Mouse (Mus musculus): ENCODE data around the gene Garem2. TPM values are rescaled to one million over a fixed set of nuclear protein-coding genes. Genes with fewer than 3 reads are reported as not detected.

Garem2 gene
- total and polyA plus RNA-seq, 3 experiments, result 0.21 TPM; not detected in 2

- no peak overlapping the region for H3K27ac ChIP-seq (ENCODE audit: insufficient read depth, low read depth)
- in situ Hi-C loops (cut with MboI; ENCODE audit: low pct_ligation_motif_present, low pct_unique_long_range_greater_than_20kb, low sequenced_read_pairs), result no loop called here
- dilution Hi-C loops (cut with MboI; ENCODE audit: extremely low pct_ligation_motif_present, extremely low pct_unique_long_range_greater_than_20kb, low sequenced_read_pairs), result no loop called here
- no peaks in the 10 kb centered on the region for H3K9me3 ChIP-seq (replicated peaks; ENCODE audit: low read length)
- peaks cover 64 to 94% of the 10 kb centered on the region in 2 experiments for H3K36me3 ChIP-seq (replicated peaks in 1 of 2; ENCODE audit: control insufficient read depth in 1 of 2, insufficient read depth in 1 of 2, low read length in 1 of 2)
- no peak overlapping the region for H3K4me3 ChIP-seq (replicated peaks in 1 of 3; ENCODE audit: low read depth in 2 of 3, low read length in 2 of 3, poor library complexity in 1 of 3)
- no peaks in the 10 kb centered on the region for H3K27me3 ChIP-seq (replicated peaks)
- no peak for DNase-seq (ENCODE audit: extremely low read depth)
- TF ChIP-seq JUN (IDR thresholded peaks at IDR 0.05; ENCODE audit: insufficient read depth, low read depth, low read length) (no peak), MAFK (IDR thresholded peaks at IDR 0.05; ENCODE audit: insufficient replicate concordance, low read length) (no peak), HCFC1 (IDR thresholded peaks at IDR 0.05; ENCODE audit: low read depth, low read length) (no peak), CTCF (conservative IDR thresholded peaks at IDR 0.05 in 1 of 2, IDR thresholded peaks at IDR 0.05 in 1 of 2; ENCODE audit: low read depth in 2 of 2, low read length in 2 of 2) (no peak)
- H3K79me2 ChIP-seq (replicated peaks; ENCODE audit: control insufficient read depth, extremely low read depth, insufficient read depth, poor library complexity, severe bottlenecking), result no peaks in the 10 kb centered on the region
- no peak overlapping the region for H3K9ac ChIP-seq (ENCODE audit: insufficient read depth, low read depth)
- H3K4me2 ChIP-seq (ENCODE audit: insufficient read depth, low read depth, poor library complexity, severe bottlenecking), result no peak overlapping the region
- H3K4me1 ChIP-seq (ENCODE audit: control insufficient read depth in 1 of 2, insufficient read depth in 2 of 2), result peaks cover 0 to 12% of the 10 kb centered on the region in 2 experiments; a peak in 2 of 4 replicates
Measured at GRCm38 (mm10) chr5:30120106-30120505, 15.1 kb downstream of the Garem2 start.

GRCm38 (mm10) chr5:30122481-30122880, 17.5 kb downstream of the Garem2 start:
- Histone ChIP-seq H3K4me3 (replicated peaks in 1 of 3; ENCODE audit: low read depth in 2 of 3, low read length in 2 of 3, poor library complexity in 1 of 3) (no peak overlapping the region), H3K27ac (ENCODE audit: insufficient read depth, low read depth) (no peak overlapping the region), H3K36me3 (replicated peaks in 1 of 2; ENCODE audit: control insufficient read depth in 1 of 2, insufficient read depth in 1 of 2, low read length in 1 of 2) (peaks cover 79 to 98% of the 10 kb centered on the region in 2 experiments), H3K9ac (ENCODE audit: insufficient read depth, low read depth) (no peak overlapping the region), H3K27me3 (replicated peaks) (no peaks in the 10 kb centered on the region), H3K9me3 (replicated peaks; ENCODE audit: low read length) (no peaks in the 10 kb centered on the region), H3K4me2 (ENCODE audit: insufficient read depth, low read depth, poor library complexity, severe bottlenecking) (no peak overlapping the region), H3K79me2 (replicated peaks; ENCODE audit: control insufficient read depth, extremely low read depth, insufficient read depth, poor library complexity, severe bottlenecking) (no peaks in the 10 kb centered on the region), H3K4me1 (ENCODE audit: control insufficient read depth in 1 of 2, insufficient read depth in 2 of 2) (peaks cover 0 to 12% of the 10 kb centered on the region in 2 experiments; a peak in 2 of 4 replicates)
- in situ Hi-C loops (cut with MboI; ENCODE audit: low pct_ligation_motif_present, low pct_unique_long_range_greater_than_20kb, low sequenced_read_pairs) (no loop called here), dilution Hi-C loops (cut with MboI; ENCODE audit: extremely low pct_ligation_motif_present, extremely low pct_unique_long_range_greater_than_20kb, low sequenced_read_pairs) (no loop called here)
- no peak for DNase-seq (ENCODE audit: extremely low read depth)
- no peak for TF ChIP-seq KAT2A (IDR thresholded peaks at IDR 0.05; ENCODE audit: insufficient replicate concordance, low read length)
- no peak for TF ChIP-seq ELF1 (IDR thresholded peaks at IDR 0.05; ENCODE audit: low read depth, low read length)
- no peak for TF ChIP-seq TBP (conservative IDR thresholded peaks at IDR 0.05; ENCODE audit: low read depth, low read length)
- TF ChIP-seq POLR2A (IDR thresholded peaks at IDR 0.05; ENCODE audit: low read depth, low read length), result no peak
- no peak for TF ChIP-seq MEF2A (IDR thresholded peaks at IDR 0.05; ENCODE audit: borderline replicate concordance, low read depth, low read length)
- no peak for TF ChIP-seq JUND (conservative IDR thresholded peaks at IDR 0.05; ENCODE audit: low read depth, low read length)
- no peak for TF ChIP-seq IRF4 (IDR thresholded peaks at IDR 0.05; ENCODE audit: low read depth, low read length)
- TF ChIP-seq MAZ (IDR thresholded peaks at IDR 0.05; ENCODE audit: low read depth, low read length), result no peak
- TF ChIP-seq NRF1 (IDR thresholded peaks at IDR 0.05; ENCODE audit: low read depth, low read length), result no peak
- no peak for TF ChIP-seq BHLHE40 (IDR thresholded peaks at IDR 0.05; ENCODE audit: low read depth, low read length)
- TF ChIP-seq RAD21 (IDR thresholded peaks at IDR 0.05; ENCODE audit: low read depth, low read length), result no peak
- TF ChIP-seq POLR2AphosphoS2 (IDR thresholded peaks at IDR 0.05; ENCODE audit: low read depth, low read length), result no peak
- TF ChIP-seq EP300 (IDR thresholded peaks at IDR 0.05; ENCODE audit: low read length), result no peak
- TF ChIP-seq ZNF384 (IDR thresholded peaks at IDR 0.05; ENCODE audit: low read depth, low read length), result no peak
- no peak for TF ChIP-seq ZC3H11A (IDR thresholded peaks at IDR 0.05; ENCODE audit: low read depth, low read length)
- TF ChIP-seq SIN3A (IDR thresholded peaks at IDR 0.05; ENCODE audit: low read length), result no peak
- TF ChIP-seq JUN (IDR thresholded peaks at IDR 0.05; ENCODE audit: insufficient read depth, low read depth, low read length), result no peak
- TF ChIP-seq UBTF (IDR thresholded peaks at IDR 0.05; ENCODE audit: low read depth, low read length), result no peak
